Mouse (Mus musculus) right cerebral cortex, postnatal 14 days (tissue): Measurements from ENCODE around the gene Olfr444.

Experiments used
- DNase-seq: peaks from one replicate; pipeline ENCODE4 v3.0.0; 2022

Olfr444 gene

DNA sequence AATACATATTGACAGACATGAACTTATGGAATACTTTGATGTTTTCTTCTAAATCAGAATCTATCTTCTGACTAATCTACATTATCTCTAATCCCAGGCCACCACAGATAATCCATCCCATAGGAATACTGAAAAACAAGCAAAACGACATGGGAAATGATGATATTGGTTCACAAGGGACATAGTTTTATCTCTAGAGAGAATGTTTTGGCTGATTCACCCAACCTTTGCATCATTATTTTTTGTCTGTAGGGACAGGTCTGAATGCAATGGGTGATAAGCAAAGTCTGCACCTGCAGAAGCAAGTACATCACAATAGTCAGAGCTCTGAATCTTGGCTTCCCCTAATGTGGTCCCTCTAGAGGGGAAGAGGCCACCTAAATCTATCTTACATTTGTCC, at the start of gene Olfr444:
Gene Olfr444 (plus strand): TSS at position 301 of the 400 bp plus-strand sequence.
- DNase-seq: no peak

GRCm38 (mm10) chr6:42900345-42900744, 48.5 kb upstream of the Olfr444 start:
- DNase-seq: no peak

- no peak for DNase-seq
Observed at GRCm38 (mm10) chr6:42908578-42908977, 40.3 kb upstream of the Olfr444 start, which contains the start of gene Olfr447. TSS of gene Olfr447 (plus strand) at chr6:42908878.

DNA sequence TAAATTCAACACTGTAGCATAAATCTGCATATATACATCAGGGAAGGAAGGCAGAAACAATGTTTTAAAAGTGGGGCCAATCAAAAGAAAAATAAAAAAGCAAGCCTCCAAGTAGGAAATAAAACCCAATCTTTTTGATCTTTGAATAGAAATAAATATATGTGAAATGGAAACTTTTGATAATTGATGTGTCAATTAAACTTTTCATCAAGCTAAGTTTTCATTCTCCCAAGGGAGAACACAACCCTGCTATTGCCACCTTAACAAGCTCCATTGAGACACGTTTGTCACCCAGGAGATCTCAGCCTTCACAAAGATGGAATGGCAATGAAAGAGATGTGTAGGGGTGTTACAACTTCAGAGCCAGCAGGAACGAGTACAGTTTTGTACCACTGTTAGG, 27.8 kb upstream of the Olfr444 start, which contains the start of gene Olfr446:
Gene Olfr446 (plus strand): TSS at position 301 of the 400 bp plus-strand sequence.
- DNase-seq: no peak

- no peak for DNase-seq
Observed at GRCm38 (mm10) chr6:42980377-42980776, 31.5 kb downstream of the Olfr444 start.
